Mouse (Mus musculus): Measurements from ENCODE around the gene Pde5a. TPM values are rescaled to one million over a fixed set of nuclear protein-coding genes. Genes with fewer than 3 reads are reported as not detected.

The Pde5a gene
- total RNA-seq, 2 experiments from 2014 or later, result 18.9 to 22.7 TPM

DNA sequence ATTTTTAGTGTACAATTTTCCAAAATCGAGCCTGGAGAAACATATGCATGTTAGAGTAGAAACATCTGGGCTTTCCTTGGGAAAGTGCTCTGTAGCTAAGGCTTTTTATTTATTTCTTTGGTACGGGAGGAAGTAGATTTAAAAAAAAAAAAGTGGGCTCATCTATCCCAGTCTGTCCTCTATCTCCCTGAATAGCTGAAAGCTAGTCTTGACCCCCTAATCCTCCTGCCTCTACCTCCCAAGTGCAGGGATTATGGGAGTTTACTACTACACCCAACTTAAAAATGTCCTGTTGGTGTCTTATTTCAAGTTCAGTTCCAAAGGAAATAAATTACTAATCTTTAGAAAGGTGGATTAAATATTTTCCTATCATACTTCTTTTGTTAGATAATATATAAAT is 108.9 kb downstream of the Pde5a start:
- no peak for DNase-seq (ENCODE audit: low spot score in 2 of 2)

GRCm38 (mm10) chr3:122848410-122849034 is 119.8 kb downstream of the Pde5a start:
- DNase-seq (ENCODE audit: low spot score in 2 of 2), result no peak

GRCm38 (mm10) chr3:122855149-122855548 is 126.4 kb downstream of the Pde5a start:
- no peak for DNase-seq (ENCODE audit: low spot score in 2 of 2)

GRCm38 (mm10) chr3:122859829-122860228 is 131.1 kb downstream of the Pde5a start:
- no peak for DNase-seq (ENCODE audit: low spot score in 2 of 2)

GRCm38 (mm10) chr3:122860573-122861498 is 132.1 kb downstream of the Pde5a start:
- no peak for DNase-seq (ENCODE audit: low spot score in 2 of 2)

DNA sequence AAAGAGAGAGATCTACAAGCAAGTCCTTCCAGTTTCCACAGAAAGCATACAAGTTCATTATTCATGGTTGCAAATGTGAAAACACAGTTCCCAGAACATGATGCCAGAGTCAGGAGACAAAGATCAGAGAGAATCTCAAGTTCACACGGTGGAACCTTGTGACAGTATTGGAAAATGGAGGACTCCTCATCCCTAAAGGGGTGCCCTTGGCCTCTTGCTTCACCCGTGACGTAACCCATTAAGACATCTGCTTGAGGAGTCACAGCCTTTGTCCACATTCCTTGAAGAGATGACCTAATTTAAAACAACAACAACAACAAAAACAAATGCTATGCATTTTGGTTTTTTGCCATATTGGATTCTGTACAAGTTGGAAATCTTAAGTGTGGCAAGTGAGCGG is 136.3 kb downstream of the Pde5a start:
- no peak for DNase-seq (ENCODE audit: low spot score in 2 of 2)

DNA sequence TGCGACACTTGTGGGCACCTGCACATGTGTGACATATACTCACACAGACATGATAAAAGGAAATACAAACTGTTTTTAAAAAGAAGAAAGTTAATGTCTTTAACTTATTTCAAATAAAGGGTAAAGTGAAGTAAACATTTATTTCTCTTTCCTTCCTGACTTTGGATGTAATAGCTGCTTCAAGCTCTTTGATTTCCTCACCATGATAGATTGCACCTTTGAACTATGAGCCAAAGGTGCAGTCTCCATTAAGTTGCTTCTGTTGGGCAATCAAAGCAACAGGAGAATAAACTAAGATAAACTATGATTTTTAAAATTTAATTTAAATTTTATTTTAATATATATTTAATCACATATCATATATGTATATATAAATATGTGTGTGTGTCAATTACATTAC is 139.5 kb downstream of the Pde5a start:
- DNase-seq (ENCODE audit: low spot score in 2 of 2), result no peak

- no peak for DNase-seq (ENCODE audit: low spot score in 2 of 2)
Measured at GRCm38 (mm10) chr3:122871596-122871995, 142.8 kb downstream of the Pde5a start.

GRCm38 (mm10) chr3:122876870-122877269 is 148.1 kb downstream of the Pde5a start:
- DNase-seq (ENCODE audit: low spot score in 2 of 2), result no peak

DNA sequence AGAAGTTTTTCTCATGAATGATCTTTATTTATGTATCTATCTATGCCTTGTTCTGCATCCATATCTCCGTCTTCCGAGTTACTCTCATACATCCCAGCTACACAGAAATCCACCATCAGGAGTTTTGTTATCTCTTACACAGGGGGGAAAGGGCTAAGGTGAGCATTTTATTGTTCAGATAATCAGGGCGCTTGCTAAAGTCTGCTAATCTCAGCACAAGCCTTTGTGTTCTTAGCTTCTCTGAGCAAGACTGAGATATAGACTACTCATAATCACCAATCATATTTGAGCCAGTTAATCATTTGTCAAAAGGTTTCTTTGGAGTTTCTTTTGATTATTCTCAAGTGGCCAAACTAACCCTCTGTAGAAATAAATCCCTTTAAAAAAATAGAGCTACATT is 148.8 kb downstream of the Pde5a start:
- no peak for DNase-seq (ENCODE audit: low spot score in 2 of 2)

DNA sequence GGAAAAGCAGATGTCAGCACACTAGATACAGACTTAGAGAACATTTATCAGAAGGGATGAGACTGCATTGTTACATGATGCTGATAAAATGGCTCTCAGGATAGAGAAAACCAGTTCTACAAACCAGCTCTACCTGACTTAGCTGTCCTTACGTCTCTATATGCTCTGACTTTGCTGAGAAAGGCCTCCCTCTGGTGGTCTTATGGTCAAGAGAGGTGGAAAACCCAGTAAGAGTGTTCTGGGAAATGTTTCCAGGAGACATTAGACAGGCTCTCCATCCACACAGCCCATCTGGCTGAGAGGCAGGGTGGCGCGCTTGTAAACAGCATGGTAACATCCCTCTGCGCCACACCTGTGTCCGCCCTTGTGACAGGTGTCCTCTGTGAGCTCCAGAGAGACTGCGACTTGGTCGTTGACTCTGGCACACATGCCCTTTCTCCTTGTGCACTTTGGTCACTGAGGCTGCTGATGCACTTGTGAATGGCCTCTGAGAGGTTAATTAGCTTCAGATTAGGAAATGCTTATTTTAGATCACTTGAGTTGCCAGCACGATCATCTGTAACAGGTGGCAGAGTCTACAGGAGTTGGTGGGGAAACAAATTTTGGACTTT is 150.1 kb downstream of the Pde5a start:
- DNase-seq (ENCODE audit: low spot score in 2 of 2), result no peak

GRCm38 (mm10) chr3:122887505-122888301 is 159.0 kb downstream of the Pde5a start:
- no peak for DNase-seq (ENCODE audit: low spot score in 2 of 2)

GRCm38 (mm10) chr3:122888371-122888819 is 159.6 kb downstream of the Pde5a start:
- DNase-seq (ENCODE audit: low spot score in 2 of 2), result no peak

- no peak for DNase-seq (ENCODE audit: low spot score in 2 of 2)
Measured at GRCm38 (mm10) chr3:122894772-122895171, 166.0 kb downstream of the Pde5a start, which contains the start of gene Fabp2. Gene Fabp2 (plus strand): TSS chr3:122895072.

DNA sequence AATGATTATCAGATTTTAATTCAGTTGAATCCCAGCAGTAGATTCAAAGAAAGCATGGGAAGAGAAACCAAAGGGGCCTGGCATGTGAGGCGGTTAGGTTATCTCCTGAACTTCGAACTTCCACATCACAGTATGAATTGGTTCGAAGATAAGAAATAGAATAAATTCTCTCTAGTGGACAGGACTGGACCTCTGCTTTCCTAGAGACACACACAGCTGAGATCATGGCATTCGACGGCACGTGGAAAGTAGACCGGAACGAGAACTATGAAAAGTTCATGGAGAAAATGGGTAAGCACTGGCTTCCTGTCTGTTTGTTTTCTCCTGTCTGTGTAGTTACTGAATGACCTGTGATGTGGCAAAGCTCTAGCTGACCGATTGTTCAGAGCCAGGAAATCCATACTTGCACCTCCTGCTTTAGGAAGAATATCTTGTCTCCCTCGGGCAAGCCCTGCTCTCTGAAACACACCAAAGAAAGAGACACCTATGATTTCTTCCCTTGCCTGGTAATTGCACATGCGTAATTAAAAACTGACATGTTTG is 166.5 kb downstream of the Pde5a start:
- DNase-seq (ENCODE audit: low spot score in 2 of 2), result no peak

GRCm38 (mm10) chr3:122898254-122898653 is 169.5 kb downstream of the Pde5a start:
- DNase-seq (ENCODE audit: low spot score in 2 of 2), result no peak

DNA sequence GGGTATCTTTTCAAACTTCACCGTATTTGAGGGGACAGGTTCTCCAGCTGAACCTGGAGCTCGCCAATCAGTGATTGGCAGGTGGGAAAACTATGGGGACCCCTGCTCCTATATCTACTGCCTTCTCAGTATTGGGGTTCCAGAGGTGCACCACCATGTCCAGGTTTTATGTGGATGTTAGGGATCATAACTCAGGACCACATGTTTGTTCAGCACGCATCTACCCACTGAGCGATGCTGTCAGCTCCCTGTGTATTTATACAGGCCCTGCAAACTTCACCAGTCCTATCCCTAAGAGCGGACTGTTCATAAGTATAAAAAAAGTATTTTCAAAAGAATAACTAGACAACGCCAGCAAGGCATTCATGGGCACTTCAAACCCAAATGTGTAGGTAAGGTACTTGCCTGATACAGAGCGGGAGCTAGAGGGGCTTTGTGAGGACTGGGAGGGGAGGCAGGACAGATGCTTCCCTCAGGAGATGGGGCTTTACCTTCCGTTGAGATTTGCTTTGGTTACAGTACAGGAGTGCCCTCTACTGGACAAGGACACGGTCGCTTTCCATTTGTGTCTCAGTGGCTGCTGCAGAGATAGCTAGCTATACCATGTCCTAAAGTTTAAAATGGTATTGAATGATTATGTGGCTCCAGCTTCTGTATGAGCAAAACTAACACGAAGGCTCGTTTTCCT is 175.1 kb downstream of the Pde5a start:
- peak in 1 of 2 experiments; percentile 44 for DNase-seq (ENCODE audit: low spot score in 2 of 2)

GRCm38 (mm10) chr3:122907841-122908240 is 179.1 kb downstream of the Pde5a start:
- DNase-seq (ENCODE audit: low spot score in 2 of 2), result no peak
